In genomic region chr14:11857928-11858481, GRCm38 (mm10) we compare ENCODE assay signal across 10 mouse cellular contexts.
DNase-seq lines count a peak whose midpoint lies in the region; ATAC-seq lines count a peak whose summit lies in the region.
"Had no signal": no experiment of that assay in that cellular context is flagged by ENCODE, and none has a peak within 500 bp of the region (broad histone marks: within the 10 kb centered on the region; RNA-seq: fewer than 3 reads in every experiment).

No protein-coding gene starts in this region.

- ATAC-seq in kidney, embryonic 14.5 days (ENCODE audit: low FRiP score, low TSS enrichment): 0 out of 2 replicates have a peak, but pooled peaks have one; percentile 56

- H3K9me3 ChIP-seq in kidney, embryonic 14.5 days (ENCODE audit: control insufficient read depth, low read length): no peaks in the 10 kb centered on the region
- H3K9me3 ChIP-seq: lung, embryonic 15.5 days had no signal

- no peak for DNase-seq in kidney, postnatal 4 days
- peak; percentile 11 for DNase-seq in cerebellum, adult 8-10 months
- peak; percentile 43 for DNase-seq in forelimb bud, embryonic 11.5 days (ENCODE audit: low read depth, low spot score)
- DNase-seq in urinary bladder, adult 18-20 months (ENCODE audit: low spot score in 2 of 2): no peak
- no peak for DNase-seq in spleen, postnatal 36 days (ENCODE audit: low spot score in 2 of 2)

- peaks cover 6% of the 10 kb centered on the region; the same call in 1 of the 2 replicates for H3K4me1 ChIP-seq in kidney, embryonic 14.5 days (ENCODE audit: control insufficient read depth, insufficient read depth, low read length)
- H3K4me1 ChIP-seq in brown adipose tissue, adult 24 weeks (ENCODE audit: control insufficient read depth, insufficient read depth, insufficient read length, low read length): peaks cover 13% of the 10 kb centered on the region
- H3K4me1 ChIP-seq: lung, embryonic 15.5 days had no signal

- no peaks in the 10 kb centered on the region for H3K36me3 ChIP-seq in kidney, embryonic 14.5 days (ENCODE audit: control insufficient read depth, insufficient read depth, low read length)
- H3K36me3 ChIP-seq: lung, embryonic 15.5 days had no signal

- no peak overlapping the region for H3K9ac ChIP-seq in kidney, embryonic 14.5 days (ENCODE audit: low read depth, low read length)
- H3K9ac ChIP-seq: lung, embryonic 15.5 days had no signal

- WGBS in kidney, embryonic 14.5 days: 24% methylated on average over 3 of the region's 3 CpGs

- H3K4me2 ChIP-seq in kidney, embryonic 14.5 days (replicated peaks; ENCODE audit: low read depth, low read length): no peak overlapping the region
- H3K4me2 ChIP-seq: liver, embryonic 11.5 days; lung, embryonic 15.5 days had no signal

- H3K27me3 ChIP-seq in kidney, embryonic 14.5 days (ENCODE audit: control insufficient read depth, insufficient read depth, low read length): no peaks in the 10 kb centered on the region
- H3K27me3 ChIP-seq: lung, embryonic 15.5 days had no signal

- no peak overlapping the region for H3K4me3 ChIP-seq in kidney, embryonic 14.5 days (ENCODE audit: low read length)
- H3K4me3 ChIP-seq in brown adipose tissue, adult 24 weeks (ENCODE audit: insufficient read depth, low read depth, low read length): no peak overlapping the region
- H3K4me3 ChIP-seq: erythroblast, embryonic 14.5 days; lung, embryonic 15.5 days had no signal

- no peak overlapping the region for H3K27ac ChIP-seq in kidney, embryonic 14.5 days (ENCODE audit: low read depth, low read length)
- H3K27ac ChIP-seq in brown adipose tissue, adult 24 weeks (replicated peaks; ENCODE audit: low read depth, low read length): peak overlapping the region; percentile 35; the same call in 1 of the 2 replicates
- H3K27ac ChIP-seq: lung, embryonic 15.5 days had no signal

Comparison
In these comparisons a context has a peak if more than half of its experiments do, and no peak if none do; other contexts are left out.
1. DNase-seq: peak in cerebellum, adult 8-10 months (single experiment) and forelimb bud, embryonic 11.5 days (single experiment); none in kidney, postnatal 4 days (0 of 2), urinary bladder, adult 18-20 months (0 of 2) and spleen, postnatal 36 days (0 of 2).